Mouse (Mus musculus): ENCODE measurements around the gene Vmn1r208. TPM values are rescaled to one million over a fixed set of nuclear protein-coding genes. Genes with fewer than 3 reads are reported as not detected.
A peak's percentile ranks its signal among the peaks of the same experiment; 100 is the strongest.
"Not testable (repeated sequence)": the region's sequence is repeated elsewhere in the genome, so short reads cannot be mapped to it uniquely, and the experiment has no call there.

Gene Vmn1r208
- total and polyA plus RNA-seq, 3 experiments, result not detected

DNA sequence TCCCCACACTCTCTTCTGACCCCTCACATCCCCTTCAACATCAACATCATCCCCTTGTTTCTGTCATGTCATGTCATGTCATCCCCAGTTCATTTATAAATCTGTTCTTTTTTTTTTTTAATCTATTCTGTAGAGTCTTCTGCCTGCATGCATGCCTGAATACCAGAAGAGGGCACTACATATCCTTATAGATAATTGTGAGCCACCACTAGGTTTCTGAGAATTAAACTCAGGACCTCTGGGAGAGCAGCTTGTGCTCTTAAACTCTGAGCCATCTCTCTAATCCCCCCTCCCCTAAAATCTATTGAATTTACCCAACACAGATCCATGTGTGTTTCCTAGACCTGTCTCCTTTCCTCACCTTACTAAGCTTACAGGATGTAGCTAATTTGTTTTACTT lies 29.7 kb downstream of the Vmn1r208 start:
- Histone ChIP-seq H3K36me3 (ENCODE audit: control insufficient read depth in 1 of 2, insufficient read depth in 2 of 2, low read length in 2 of 2) (no peaks in the 10 kb centered on the region), H3K27ac (ENCODE audit: control insufficient read depth, low read depth, low read length) (no peak overlapping the region), H3K9ac (ENCODE audit: control insufficient read depth, low read depth, low read length, poor library complexity, severe bottlenecking) (no peak overlapping the region), H3K4me1 (ENCODE audit: control insufficient read depth in 1 of 2, insufficient read depth in 2 of 2, low read length in 2 of 2) (no peaks in the 10 kb centered on the region), H3K4me3 (ENCODE audit: control insufficient read depth in 1 of 2, insufficient read depth in 1 of 2, low read depth in 2 of 2, low read length in 2 of 2) (no peak overlapping the region), H3K9me3 (replicated peaks; ENCODE audit: insufficient read depth, low read length) (no peaks in the 10 kb centered on the region), H3K79me2 (ENCODE audit: control insufficient read depth, insufficient read depth, low read length, poor library complexity) (no peaks in the 10 kb centered on the region), H3K27me3 (ENCODE audit: control insufficient read depth in 1 of 2, insufficient read depth in 2 of 2, low read length in 2 of 2) (no peaks in the 10 kb centered on the region)
- TF ChIP-seq ZNF384 (IDR thresholded peaks at IDR 0.05; ENCODE audit: low read depth, low read length) (peak; percentile 58), SMC3 (IDR thresholded peaks at IDR 0.05; ENCODE audit: low read depth, low read length) (peak; percentile 54), CTCF (IDR thresholded peaks at IDR 0.05 in 2 of 3, conservative IDR thresholded peaks at IDR 0.05 in 1 of 3; ENCODE audit: control insufficient read depth in 1 of 3, insufficient read depth in 1 of 3, low read depth in 2 of 3, low read length in 3 of 3, poor library complexity in 1 of 3, severe bottlenecking in 1 of 3) (peak in 2 of 3 experiments; percentile 10 to 39; a peak in 2 of 6 replicates), ZC3H11A (IDR thresholded peaks at IDR 0.05; ENCODE audit: low read depth, low read length) (peak; percentile 32), JUND (IDR thresholded peaks at IDR 0.05; ENCODE audit: low read depth, low read length) (no peak), BHLHE40 (IDR thresholded peaks at IDR 0.05; ENCODE audit: borderline replicate concordance, low read depth, low read length) (no peak), RAD21 (IDR thresholded peaks at IDR 0.05; ENCODE audit: low read depth, low read length) (peak; percentile 50)
- peak; percentile 6 for DNase-seq (ENCODE audit: low read depth, low spot score)

DNA sequence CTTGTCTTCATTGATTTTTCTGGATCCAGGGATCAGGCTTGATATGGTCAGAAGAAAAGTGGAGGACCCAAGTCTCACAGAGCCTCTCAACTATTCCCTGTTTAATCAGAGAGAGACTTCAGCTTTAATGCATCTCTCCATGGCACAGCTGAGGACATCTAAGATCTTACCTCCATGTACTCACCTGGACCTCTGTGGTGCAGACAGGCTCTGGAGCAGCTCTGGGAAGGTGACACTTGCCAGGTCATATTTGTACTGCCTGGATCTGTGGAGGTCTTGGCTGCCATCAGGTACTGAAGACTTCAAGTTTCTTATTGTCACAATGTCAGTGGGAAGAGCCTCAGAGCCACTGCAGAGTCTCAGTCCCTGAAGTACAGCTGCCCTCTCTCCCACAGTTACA lies 47.7 kb downstream of the Vmn1r208 start, which contains the start of gene Vmn1r207-ps:
Gene Vmn1r207-ps, minus strand, starts transcription at position 101 of the 400 bp plus-strand sequence.
- H3K9ac ChIP-seq (ENCODE audit: control insufficient read depth, low read depth, low read length, poor library complexity, severe bottlenecking); H3K9me3 ChIP-seq (replicated peaks; ENCODE audit: insufficient read depth, low read length); H3K36me3 ChIP-seq (ENCODE audit: control insufficient read depth in 1 of 2, insufficient read depth in 2 of 2, low read length in 2 of 2); H3K27ac ChIP-seq (ENCODE audit: control insufficient read depth, low read depth, low read length); H3K27me3 ChIP-seq (ENCODE audit: control insufficient read depth in 1 of 2, insufficient read depth in 2 of 2, low read length in 2 of 2); H3K4me3 ChIP-seq (ENCODE audit: control insufficient read depth in 1 of 2, insufficient read depth in 1 of 2, low read depth in 2 of 2, low read length in 2 of 2); H3K79me2 ChIP-seq (ENCODE audit: control insufficient read depth, insufficient read depth, low read length, poor library complexity); DNase-seq (ENCODE audit: low read depth, low spot score); H3K4me1 ChIP-seq (ENCODE audit: control insufficient read depth in 1 of 2, insufficient read depth in 2 of 2, low read length in 2 of 2): not testable (repeated sequence)

Other genes starting within 250 kb of the Vmn1r208 start
- not detected in 2 replicates for gene Vmn1r204, start 224.2 kb downstream of the Vmn1r208 start, total RNA-seq (2012; rRNA removed)
- not detected for gene Vmn1r204, start 224.2 kb downstream of the Vmn1r208 start, polyA plus RNA-seq (2012; ENCODE audit: insufficient read depth in 1 of 2, insufficient read length in 2 of 2, low read depth in 1 of 2, low replicate concordance in 2 of 2, missing spikeins in 1 of 2)
- not detected in 2 replicates for gene Vmn1r205, start 184.4 kb downstream of the Vmn1r208 start, total RNA-seq (2012; rRNA removed)
- gene Vmn1r205, start 184.4 kb downstream of the Vmn1r208 start, polyA plus RNA-seq (2012; ENCODE audit: insufficient read depth in 1 of 2, insufficient read length in 2 of 2, low read depth in 1 of 2, low replicate concordance in 2 of 2, missing spikeins in 1 of 2), result not detected
- gene Vmn1r206, start 153.1 kb downstream of the Vmn1r208 start, total RNA-seq (2012; rRNA removed), result not detected in 2 replicates
- under 1 TPM in 1 of 2 experiments, not detected in 1; 0.03 TPM for gene Vmn1r206, start 153.1 kb downstream of the Vmn1r208 start, polyA plus RNA-seq (2012; ENCODE audit: insufficient read depth in 1 of 2, insufficient read length in 2 of 2, low read depth in 1 of 2, low replicate concordance in 2 of 2, missing spikeins in 1 of 2)
- gene Vmn1r207-ps, start 47.8 kb downstream of the Vmn1r208 start, total RNA-seq (2012; rRNA removed), result not detected in 2 replicates
- not detected for gene Vmn1r207-ps, start 47.8 kb downstream of the Vmn1r208 start, polyA plus RNA-seq (2012; ENCODE audit: insufficient read depth in 1 of 2, insufficient read length in 2 of 2, low read depth in 1 of 2, low replicate concordance in 2 of 2, missing spikeins in 1 of 2)
- under 0.01 TPM in 1 of 2 replicates, not detected in the other for gene Vmn1r209, start 32.3 kb upstream of the Vmn1r208 start, total RNA-seq (2012; rRNA removed)
- gene Vmn1r209, start 32.3 kb upstream of the Vmn1r208 start, polyA plus RNA-seq (2012; ENCODE audit: insufficient read depth in 1 of 2, insufficient read length in 2 of 2, low read depth in 1 of 2, low replicate concordance in 2 of 2, missing spikeins in 1 of 2), result not detected
- gene Vmn1r210, start 53.9 kb upstream of the Vmn1r208 start, total RNA-seq (2012; rRNA removed), result 0.10 and 0.15 TPM in 2 replicates
- gene Vmn1r210, start 53.9 kb upstream of the Vmn1r208 start, polyA plus RNA-seq (2012; ENCODE audit: insufficient read depth in 1 of 2, insufficient read length in 2 of 2, low read depth in 1 of 2, low replicate concordance in 2 of 2, missing spikeins in 1 of 2), result under 1 TPM in 1 of 2 experiments, not detected in 1; 0.84 TPM
- 0.10 TPM in 1 of 2 replicates, not detected in the other for gene Vmn1r211, start 80.2 kb upstream of the Vmn1r208 start, total RNA-seq (2012; rRNA removed)
- gene Vmn1r211, start 80.2 kb upstream of the Vmn1r208 start, polyA plus RNA-seq (2012; ENCODE audit: insufficient read depth in 1 of 2, insufficient read length in 2 of 2, low read depth in 1 of 2, low replicate concordance in 2 of 2, missing spikeins in 1 of 2), result under 1 TPM in 1 of 2 experiments, not detected in 1; 0.08 TPM
- not detected in 2 replicates for gene Vmn1r212, start 106.8 kb upstream of the Vmn1r208 start, total RNA-seq (2012; rRNA removed)
- gene Vmn1r212, start 106.8 kb upstream of the Vmn1r208 start, polyA plus RNA-seq (2012; ENCODE audit: insufficient read depth in 1 of 2, insufficient read length in 2 of 2, low read depth in 1 of 2, low replicate concordance in 2 of 2, missing spikeins in 1 of 2), result not detected
- gene Vmn1r213, start 230.3 kb upstream of the Vmn1r208 start, total RNA-seq (2012; rRNA removed), result not detected in 2 replicates
- gene Vmn1r213, start 230.3 kb upstream of the Vmn1r208 start, polyA plus RNA-seq (2012; ENCODE audit: insufficient read depth in 1 of 2, insufficient read length in 2 of 2, low read depth in 1 of 2, low replicate concordance in 2 of 2, missing spikeins in 1 of 2), result not detected

All from MEL (cell line).